Mouse (Mus musculus): ENCODE measurements at regions not wholly inside any gene's neighbourhood (a gene's known extent, or its start where the extent isn't known, plus 50 kb on each side); places are given as distances from the start of the nearest gene placed in this dataset.

- no peak for DNase-seq
Measured at GRCm38 (mm10) chr13:28898900-28899299, 54.6 kb downstream of the Sox4 start.

GRCm38 (mm10) chr13:28892896-28893295 lies 60.6 kb downstream of the Sox4 start:
- no peak for DNase-seq

- no peak for DNase-seq
Measured at GRCm38 (mm10) chr13:28887098-28887497, 66.4 kb downstream of the Sox4 start.

GRCm38 (mm10) chr13:28886691-28887090 lies 66.8 kb downstream of the Sox4 start:
- peak; percentile 6 for DNase-seq

- peak; percentile 15 for DNase-seq
Measured at GRCm38 (mm10) chr13:28885083-28886037, 68.2 kb downstream of the Sox4 start.

- peak; percentile 15 for DNase-seq
Measured at GRCm38 (mm10) chr13:28884191-28884820, 69.2 kb downstream of the Sox4 start.

GRCm38 (mm10) chr13:28883398-28883797 lies 70.1 kb downstream of the Sox4 start:
- DNase-seq: no peak

GRCm38 (mm10) chr13:28880888-28881287 lies 72.6 kb downstream of the Sox4 start:
- no peak for DNase-seq

- no peak for DNase-seq
Measured at GRCm38 (mm10) chr13:28878692-28879091, 74.8 kb downstream of the Sox4 start.

- no peak for DNase-seq
Measured at GRCm38 (mm10) chr13:28876771-28877170, 76.7 kb downstream of the Sox4 start.

- no peak for DNase-seq
Measured at GRCm38 (mm10) chr13:28870681-28871080, 82.8 kb downstream of the Sox4 start.

- no peak for DNase-seq
Measured at GRCm38 (mm10) chr13:28867210-28867609, 86.3 kb downstream of the Sox4 start.

GRCm38 (mm10) chr13:28866686-28867085 lies 86.8 kb downstream of the Sox4 start:
- DNase-seq: no peak

- DNase-seq: no peak
Measured at GRCm38 (mm10) chr13:28860601-28861000, 92.9 kb downstream of the Sox4 start.

- no peak for DNase-seq
Measured at GRCm38 (mm10) chr13:28859829-28860427, 93.6 kb downstream of the Sox4 start.

- DNase-seq: no peak
Measured at GRCm38 (mm10) chr13:28858001-28858400, 95.5 kb downstream of the Sox4 start.

- no peak for DNase-seq
Measured at GRCm38 (mm10) chr13:28857201-28857600, 96.3 kb downstream of the Sox4 start.

- no peak for DNase-seq
Measured at GRCm38 (mm10) chr13:28856472-28856871, 97.0 kb downstream of the Sox4 start.

GRCm38 (mm10) chr13:28854247-28854646 lies 99.3 kb downstream of the Sox4 start:
- no peak for DNase-seq

GRCm38 (mm10) chr13:28848305-28848704 lies 105.2 kb downstream of the Sox4 start:
- no peak for DNase-seq

GRCm38 (mm10) chr13:28847478-28847877 lies 106.0 kb downstream of the Sox4 start:
- DNase-seq: no peak

GRCm38 (mm10) chr13:28844495-28844894 lies 109.0 kb downstream of the Sox4 start:
- no peak for DNase-seq

GRCm38 (mm10) chr13:28842811-28843210 lies 110.7 kb downstream of the Sox4 start:
- peak; percentile 27 for DNase-seq
